Mouse (Mus musculus): Measurements from ENCODE around the gene Samd4b. TPM values are rescaled to one million over a fixed set of nuclear protein-coding genes. Genes with fewer than 3 reads are reported as not detected.
"Not testable (repeated sequence)": the region's sequence is repeated elsewhere in the genome, so short reads cannot be mapped to it uniquely, and the experiment has no call there.

The Samd4b gene
- polyA plus RNA-seq, 1 experiment from 2014 or later = 40.2 TPM

GRCm38 (mm10) chr7:28546649-28547048, 51.3 kb downstream of the Samd4b start:
- Histone ChIP-seq H3K36me3 (no peaks in the 10 kb centered on the region), H3K4me3 (peak overlapping the region; percentile 41), H3K9me3 (replicated peaks) (no peaks in the 10 kb centered on the region), H3K4me1 (peaks cover 35% of the 10 kb centered on the region), H3K27me3 (ENCODE audit: low read depth, poor library complexity, severe bottlenecking) (peaks cover 60% of the 10 kb centered on the region), H3K27ac (no peak overlapping the region)
- 1% methylated on average over 22 of the region's 22 CpGs for WGBS
- no peak for DNase-seq (ENCODE audit: low spot score)

- Histone ChIP-seq H3K27ac (no peak overlapping the region), H3K4me1 (peaks cover 35% of the 10 kb centered on the region), H3K4me3 (no peak overlapping the region; the same call in 1 of the 2 replicates), H3K9me3 (replicated peaks) (no peaks in the 10 kb centered on the region), H3K36me3 (no peaks in the 10 kb centered on the region), H3K27me3 (ENCODE audit: low read depth, poor library complexity, severe bottlenecking) (peaks cover 60% of the 10 kb centered on the region)
- DNase-seq (ENCODE audit: low spot score) = no peak
- WGBS = 41% methylated on average over 7 of the region's 7 CpGs
Observed at GRCm38 (mm10) chr7:28545891-28546210, 52.1 kb downstream of the Samd4b start.

GRCm38 (mm10) chr7:28545048-28545890, 52.7 kb downstream of the Samd4b start:
- no peaks in the 10 kb centered on the region for H3K36me3 ChIP-seq
- H3K4me1 ChIP-seq = peaks cover 35% of the 10 kb centered on the region
- DNase-seq (ENCODE audit: low spot score) = no peak
- H3K4me3 ChIP-seq = no peak overlapping the region
- H3K27me3 ChIP-seq (ENCODE audit: low read depth, poor library complexity, severe bottlenecking) = peaks cover 60% of the 10 kb centered on the region
- H3K9me3 ChIP-seq (replicated peaks) = no peaks in the 10 kb centered on the region
- H3K27ac ChIP-seq = no peak overlapping the region
- 19% methylated on average over 14 of the region's 14 CpGs for WGBS

GRCm38 (mm10) chr7:28544051-28544601, 53.8 kb downstream of the Samd4b start:
- no peaks in the 10 kb centered on the region for H3K36me3 ChIP-seq
- H3K4me1 ChIP-seq = peaks cover 35% of the 10 kb centered on the region
- H3K4me3 ChIP-seq = peak overlapping the region; percentile 48
- no peaks in the 10 kb centered on the region for H3K9me3 ChIP-seq (replicated peaks)
- H3K27ac ChIP-seq = peak overlapping the region; percentile 51
- WGBS = 5% methylated on average over 27 of the region's 27 CpGs
- DNase-seq (ENCODE audit: low spot score) = peak; percentile 64
- H3K27me3 ChIP-seq (ENCODE audit: low read depth, poor library complexity, severe bottlenecking) = peaks cover 60% of the 10 kb centered on the region

- 81% methylated on average over 4 of the region's 4 CpGs for WGBS
- no peak within 1 kb of the TSS for H3K4me3 ChIP-seq
- H3K27ac ChIP-seq = no peak within 1 kb of the TSS
- peaks cover 16% of the 10 kb centered on the region for H3K4me1 ChIP-seq
- no peaks in the 10 kb centered on the region for H3K9me3 ChIP-seq (replicated peaks)
- no peak for DNase-seq (ENCODE audit: low spot score)
- peaks cover 28% of the 10 kb centered on the region for H3K27me3 ChIP-seq (ENCODE audit: low read depth, poor library complexity, severe bottlenecking)
- H3K36me3 ChIP-seq = no peaks in the 10 kb centered on the region
Observed at GRCm38 (mm10) chr7:28540526-28540925, 57.4 kb downstream of the Samd4b start, which contains the start of gene Sycn. Sycn (plus strand) TSS chr7:28540885.

- H3K4me1 ChIP-seq; H3K27ac ChIP-seq; H3K4me3 ChIP-seq; H3K36me3 ChIP-seq; DNase-seq (ENCODE audit: low spot score); H3K9me3 ChIP-seq (replicated peaks): not testable (repeated sequence)
- 85% methylated on average over 6 of the region's 6 CpGs for WGBS
- H3K27me3 ChIP-seq (ENCODE audit: low read depth, poor library complexity, severe bottlenecking) = peaks cover 12% of the 10 kb centered on the region
Observed at GRCm38 (mm10) chr7:28538886-28539285, 59.1 kb downstream of the Samd4b start.

GRCm38 (mm10) chr7:28532005-28532404, 65.9 kb downstream of the Samd4b start:
- WGBS = 51% methylated on average over 8 of the region's 8 CpGs
- DNase-seq (ENCODE audit: low spot score) = no peak
- peaks cover 7% of the 10 kb centered on the region for H3K4me1 ChIP-seq
- H3K36me3 ChIP-seq = no peaks in the 10 kb centered on the region
- H3K4me3 ChIP-seq = no peak overlapping the region
- no peaks in the 10 kb centered on the region; the same call in 1 of the 2 replicates for H3K27me3 ChIP-seq (ENCODE audit: low read depth, poor library complexity, severe bottlenecking)
- no peaks in the 10 kb centered on the region for H3K9me3 ChIP-seq (replicated peaks)
- no peak overlapping the region for H3K27ac ChIP-seq

- Histone ChIP-seq H3K27ac (no peak overlapping the region), H3K9me3 (replicated peaks) (no peaks in the 10 kb centered on the region), H3K27me3 (ENCODE audit: low read depth, poor library complexity, severe bottlenecking) (no peaks in the 10 kb centered on the region; the same call in 1 of the 2 replicates), H3K36me3 (no peaks in the 10 kb centered on the region), H3K4me3 (no peak overlapping the region), H3K4me1 (peaks cover 7% of the 10 kb centered on the region)
- 8% methylated on average over 19 of the region's 19 CpGs for WGBS
- DNase-seq (ENCODE audit: low spot score) = peak; percentile 88
Observed at GRCm38 (mm10) chr7:28527922-28528719, 69.8 kb downstream of the Samd4b start.

- not testable (repeated sequence) for H3K27ac ChIP-seq; H3K4me1 ChIP-seq; DNase-seq (ENCODE audit: low spot score); H3K27me3 ChIP-seq (ENCODE audit: low read depth, poor library complexity, severe bottlenecking); H3K36me3 ChIP-seq; H3K4me3 ChIP-seq; H3K9me3 ChIP-seq (replicated peaks)
- WGBS = 75% methylated on average over 5 of the region's 6 CpGs
Observed at GRCm38 (mm10) chr7:28522536-28522935, 75.4 kb downstream of the Samd4b start, which contains the start of gene Ifnl3. Ifnl3 (plus strand) TSS chr7:28522836.

- Histone ChIP-seq H3K27me3 (ENCODE audit: low read depth, poor library complexity, severe bottlenecking) (no peaks in the 10 kb centered on the region), H3K9me3 (replicated peaks) (0 out of 2 replicates have a peak, but pooled peaks cover 2% of the 10 kb centered on the region), H3K4me1 (no peaks in the 10 kb centered on the region), H3K27ac (no peak overlapping the region), H3K36me3 (no peaks in the 10 kb centered on the region), H3K4me3 (no peak overlapping the region)
- WGBS = 76% methylated on average over 8 of the region's 8 CpGs
- no peak for DNase-seq (ENCODE audit: low spot score)
Observed at GRCm38 (mm10) chr7:28511441-28511840, 86.5 kb downstream of the Samd4b start.

- not testable (repeated sequence) for H3K4me1 ChIP-seq; H3K27ac ChIP-seq; H3K9me3 ChIP-seq (replicated peaks); H3K36me3 ChIP-seq; H3K4me3 ChIP-seq; H3K27me3 ChIP-seq (ENCODE audit: low read depth, poor library complexity, severe bottlenecking); DNase-seq (ENCODE audit: low spot score)
- WGBS = 69% methylated on average over 8 of the region's 8 CpGs
Observed at GRCm38 (mm10) chr7:28510405-28510974, 87.5 kb downstream of the Samd4b start, which contains the start of gene Ifnl2. Ifnl2 (minus strand) TSS chr7:28510455.

- not testable (repeated sequence) for H3K36me3 ChIP-seq; H3K4me1 ChIP-seq; H3K27ac ChIP-seq; H3K27me3 ChIP-seq (ENCODE audit: low read depth, poor library complexity, severe bottlenecking); DNase-seq (ENCODE audit: low spot score); H3K9me3 ChIP-seq (replicated peaks); H3K4me3 ChIP-seq
- 68% methylated on average over 2 of the region's 2 CpGs for WGBS
Observed at GRCm38 (mm10) chr7:28509121-28509520, 88.8 kb downstream of the Samd4b start.

Data from limb, embryonic 10.5 days (tissue).